Mouse (Mus musculus) telencephalon, adult 2 months (tissue): ENCODE measurements at regions not wholly inside any gene's neighbourhood (a gene's known extent, or its start where the extent isn't known, plus 50 kb on each side); places are given as distances from the start of the nearest gene placed in this dataset.

Experiments
- DNase-seq: peaks from one replicate; pipeline ENCODE4 v3.0.0-alpha.2; 2011; ENCODE audit warnings: low read depth, low spot score

GRCm38 (mm10) chr3:35496027-35496824 lies 257.7 kb upstream of the Atp11b start:
- DNase-seq: no peak

- no peak for DNase-seq
Observed at GRCm38 (mm10) chr3:35510314-35510713, 243.6 kb upstream of the Atp11b start.

- DNase-seq: no peak
Observed at GRCm38 (mm10) chr3:35516517-35516916, 237.4 kb upstream of the Atp11b start.

- no peak for DNase-seq
Observed at GRCm38 (mm10) chr3:35520131-35520530, 233.8 kb upstream of the Atp11b start.

GRCm38 (mm10) chr3:35547696-35548095 lies 206.2 kb upstream of the Atp11b start:
- DNase-seq: no peak

- no peak for DNase-seq
Observed at GRCm38 (mm10) chr3:35551791-35552190, 202.1 kb upstream of the Atp11b start.

- no peak for DNase-seq
Observed at GRCm38 (mm10) chr3:35560425-35560824, 193.5 kb upstream of the Atp11b start.

GRCm38 (mm10) chr3:35574402-35574801 lies 179.5 kb upstream of the Atp11b start:
- no peak for DNase-seq
